Mouse (Mus musculus) pancreas, adult 10 weeks (tissue): Measurements from ENCODE around the gene Zfp1. TPM values are rescaled to one million over a fixed set of nuclear protein-coding genes. Genes with fewer than 3 reads are reported as not detected.

Source experiments
- polyA plus RNA-seq: library from polyadenylated mRNA; stranded (reverse); fragments of 350-450 nt; fragmentation: Illumina TruSeq; extraction: RNeasy Lipid Tissue Mini Kit (QIAGEN cat#74804); gene quantifications from one replicate; pipeline ENCODE4 v1.2.3, GENCODE M21; 2015; ENCODE audit warnings: low read depth, low replicate concordance; ENCODE audit not compliant: insufficient read depth

Zfp1 gene
- 4.0 TPM for polyA plus RNA-seq

GRCm38 (mm10) chr8:111643264-111644141, at the start of gene Zfp1:
TSS of gene Zfp1 (plus strand) at chr8:111643401.

DNA sequence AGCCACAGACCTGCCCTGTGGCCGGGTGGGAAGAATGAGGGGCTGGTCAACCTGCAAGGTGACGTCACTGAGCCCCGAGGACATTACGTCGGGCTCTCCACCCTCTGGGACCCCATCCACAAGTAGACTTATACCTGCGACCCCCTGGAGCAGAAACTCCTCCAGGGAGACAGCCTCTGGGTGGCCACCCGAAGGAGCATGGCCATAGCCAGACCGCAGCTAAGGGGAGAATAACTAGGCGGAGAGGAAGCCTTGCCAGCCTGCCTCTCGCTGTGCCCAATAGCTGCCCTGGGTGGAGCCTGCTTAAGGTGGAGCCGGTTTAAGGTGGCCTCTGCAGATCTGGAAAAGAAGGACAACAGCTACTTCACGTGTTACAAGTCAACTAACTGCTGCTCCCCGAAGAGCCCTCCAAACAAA, 13.1 kb upstream of the Zfp1 start, which contains the start of gene Ldhd:
TSS of gene Ldhd (minus strand) at position 270 of the 417 bp plus-strand sequence.

GRCm38 (mm10) chr8:111690960-111691445, 47.8 kb downstream of the Zfp1 start, which contains the start of gene Ctrb1:
TSS of gene Ctrb1 (minus strand) at chr8:111691010.

Other genes starting within 250 kb of the Zfp1 start
- gene Fa2h, start 249.6 kb upstream of the Zfp1 start, polyA plus RNA-seq: 0.55 TPM
- 4.3 TPM for gene Wdr59, start 121.3 kb upstream of the Zfp1 start, polyA plus RNA-seq
- 10.2 TPM for gene Znrf1, start 107.3 kb upstream of the Zfp1 start, polyA plus RNA-seq
- gene Ldhd, start 13.0 kb upstream of the Zfp1 start, polyA plus RNA-seq: 7.6 TPM
- 71,947 TPM for gene Ctrb1, start 47.6 kb downstream of the Zfp1 start, polyA plus RNA-seq
- gene Bcar1, start 100.4 kb downstream of the Zfp1 start, polyA plus RNA-seq: 8.4 TPM
- gene Cfdp1, start 210.9 kb downstream of the Zfp1 start, polyA plus RNA-seq: 28.2 TPM
- gene Tmem170, start 233.3 kb downstream of the Zfp1 start, polyA plus RNA-seq: 4.8 TPM